Mouse (Mus musculus) common myeloid progenitor, adult 5-6 weeks (primary cell): ENCODE results near the gene Ugt1a8. TPM values are rescaled to one million over a fixed set of nuclear protein-coding genes. Genes with fewer than 3 reads are reported as not detected.
"Not testable (repeated sequence)": the region's sequence is repeated elsewhere in the genome, so short reads cannot be mapped to it uniquely, and the experiment has no call there.

ENCODE experiments used
- ATAC-seq: replicated peaks from 2 replicates; pipeline ENCODE4 v1.8.0; 2016; ENCODE audit warnings: low read depth, mild to moderate bottlenecking, moderate TSS enrichment, inconsistent platforms; ENCODE audit not compliant: poor library complexity, severe bottlenecking
- total RNA-seq: library from RNA; stranded (forward); fragments of 200-1000, 187-1606 nt; gene quantifications from 2 replicates; pipeline ENCODE4 v1.2.3, GENCODE M21; 2017

The Ugt1a8 gene
- total RNA-seq, 1 experiment from 2014 or later = not detected

DNA sequence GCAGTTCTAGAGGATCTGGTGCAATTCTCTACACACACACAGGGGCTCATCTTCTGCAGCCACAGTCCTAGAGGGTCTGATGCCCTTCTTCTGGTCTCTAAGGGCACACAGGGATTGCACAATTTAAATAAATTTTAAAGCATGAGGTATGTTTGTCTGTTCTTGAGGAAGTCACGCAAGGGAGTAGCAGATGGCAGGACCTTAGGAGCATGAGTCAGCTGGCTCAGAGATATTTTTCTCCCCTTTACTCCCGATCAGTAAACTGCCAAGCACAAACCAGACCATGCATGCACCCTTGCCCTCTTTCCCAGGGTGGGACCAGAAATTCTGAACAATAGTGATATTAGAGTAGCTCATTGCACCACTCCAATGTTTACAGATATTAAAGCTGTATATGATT is 70.8 kb downstream of the Ugt1a8 start:
- ATAC-seq = 0 out of 2 replicates have a peak, but pooled peaks have one; percentile 58

- no peak for ATAC-seq
Observed at GRCm38 (mm10) chr1:88165711-88166110, 78.1 kb downstream of the Ugt1a8 start, which contains the start of gene Ugt1a5. Ugt1a5 (plus strand) TSS chr1:88166012.

DNA sequence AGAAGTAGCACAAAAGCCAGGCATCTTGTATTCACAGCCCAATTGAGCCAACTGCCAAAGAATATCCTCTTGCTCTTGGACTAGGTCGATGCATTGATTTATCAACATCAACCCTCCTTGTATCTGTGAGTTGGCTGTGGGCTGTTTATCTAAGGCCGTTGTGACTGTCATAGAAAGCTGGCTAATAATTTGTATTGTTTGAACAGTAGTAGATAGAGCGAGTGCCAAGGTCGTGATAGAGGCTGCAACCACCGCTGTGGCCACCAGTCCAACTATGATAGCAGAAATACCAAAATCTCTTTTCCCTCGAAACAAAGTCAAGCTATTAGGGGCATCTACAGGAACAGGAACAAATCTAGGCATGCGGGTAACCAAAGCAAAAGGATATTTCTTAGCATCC is 84.6 kb downstream of the Ugt1a8 start:
- ATAC-seq = not testable (repeated sequence)

GRCm38 (mm10) chr1:88179657-88180056 is 92.0 kb downstream of the Ugt1a8 start:
- ATAC-seq = no peak

GRCm38 (mm10) chr1:88186325-88186935 is 98.8 kb downstream of the Ugt1a8 start:
- no peak for ATAC-seq

DNA sequence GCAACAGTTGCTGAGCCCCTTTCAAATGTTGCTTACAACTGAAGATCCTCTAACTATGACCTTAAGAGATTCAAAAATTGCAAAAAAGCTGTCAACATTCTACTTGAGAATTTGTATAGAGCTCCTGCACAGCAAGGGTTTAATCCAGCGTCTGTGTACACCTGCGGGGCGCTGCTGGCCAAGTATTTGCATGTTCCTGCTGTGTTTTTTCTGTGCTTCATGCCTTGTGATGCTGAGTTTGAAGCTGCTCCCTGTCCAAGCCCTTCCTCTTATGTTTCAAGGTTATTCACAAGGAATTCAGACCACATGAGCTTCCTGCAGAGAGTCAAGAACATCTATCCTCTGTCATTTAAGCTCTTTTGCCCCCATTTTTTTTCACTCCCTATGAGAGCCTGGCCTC is 104.5 kb downstream of the Ugt1a8 start:
- no peak for ATAC-seq

DNA sequence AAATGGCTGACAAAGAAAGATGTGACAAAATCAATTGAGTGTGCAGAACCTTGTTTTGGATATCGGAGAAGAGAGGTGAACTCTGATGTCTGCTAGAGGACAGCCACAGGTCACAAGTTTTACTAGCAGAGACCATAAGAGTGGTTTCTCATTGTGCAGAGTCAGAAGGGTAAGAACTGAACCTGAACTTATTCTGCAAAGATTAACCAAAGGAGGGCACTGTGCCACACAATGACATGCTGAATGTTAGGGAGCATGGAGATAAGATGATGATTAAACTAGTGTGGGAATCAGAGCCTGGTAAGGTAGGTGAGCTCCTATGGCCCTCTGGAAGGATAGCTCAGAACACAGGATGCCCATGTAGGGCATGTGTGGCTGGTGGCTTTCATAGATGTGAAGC is 108.1 kb downstream of the Ugt1a8 start:
- ATAC-seq = no peak

DNA sequence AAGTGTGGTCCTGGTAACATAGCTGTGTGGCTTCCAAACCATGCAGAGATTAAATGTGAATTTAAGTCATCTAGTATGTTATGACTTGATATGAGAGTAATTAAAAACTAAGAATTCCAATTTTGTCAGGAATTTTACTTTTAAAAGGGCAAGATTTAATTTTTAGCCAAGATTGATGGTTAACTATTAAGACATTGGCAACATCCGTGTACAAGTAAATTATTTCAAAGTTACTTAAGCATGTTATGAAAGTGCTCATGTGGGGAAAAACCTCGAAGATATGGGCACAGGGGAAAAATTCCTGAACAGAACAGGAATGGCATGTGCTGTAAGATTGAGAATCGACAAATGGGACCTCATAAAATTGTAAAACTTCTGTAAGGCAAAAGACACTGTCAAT is 109.8 kb downstream of the Ugt1a8 start:
- no peak for ATAC-seq

DNA sequence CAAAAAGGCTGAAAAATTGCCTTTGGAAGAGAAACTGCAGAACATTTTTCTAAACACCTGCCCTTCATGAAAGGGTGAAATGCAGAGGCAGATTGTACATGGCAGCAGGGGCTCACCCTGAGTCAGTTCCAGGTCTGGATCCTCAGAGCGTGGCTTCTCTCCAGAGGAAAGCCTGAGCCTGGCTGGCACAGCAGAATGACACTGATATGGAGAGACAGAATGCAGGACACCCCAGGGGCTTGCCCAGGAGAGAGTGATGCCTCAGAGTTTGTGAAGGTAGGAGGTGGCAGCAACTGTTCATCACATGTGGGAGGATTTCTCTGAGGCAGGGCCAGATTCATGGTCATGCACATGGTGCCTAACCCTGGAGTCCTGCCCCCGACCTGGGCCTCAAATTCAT is 112.4 kb downstream of the Ugt1a8 start:
- no peak for ATAC-seq

GRCm38 (mm10) chr1:88200456-88200855 is 112.8 kb downstream of the Ugt1a8 start, which contains the start of gene Ugt1a2:
Ugt1a2 (plus strand) TSS chr1:88200601.
- ATAC-seq = no peak

DNA sequence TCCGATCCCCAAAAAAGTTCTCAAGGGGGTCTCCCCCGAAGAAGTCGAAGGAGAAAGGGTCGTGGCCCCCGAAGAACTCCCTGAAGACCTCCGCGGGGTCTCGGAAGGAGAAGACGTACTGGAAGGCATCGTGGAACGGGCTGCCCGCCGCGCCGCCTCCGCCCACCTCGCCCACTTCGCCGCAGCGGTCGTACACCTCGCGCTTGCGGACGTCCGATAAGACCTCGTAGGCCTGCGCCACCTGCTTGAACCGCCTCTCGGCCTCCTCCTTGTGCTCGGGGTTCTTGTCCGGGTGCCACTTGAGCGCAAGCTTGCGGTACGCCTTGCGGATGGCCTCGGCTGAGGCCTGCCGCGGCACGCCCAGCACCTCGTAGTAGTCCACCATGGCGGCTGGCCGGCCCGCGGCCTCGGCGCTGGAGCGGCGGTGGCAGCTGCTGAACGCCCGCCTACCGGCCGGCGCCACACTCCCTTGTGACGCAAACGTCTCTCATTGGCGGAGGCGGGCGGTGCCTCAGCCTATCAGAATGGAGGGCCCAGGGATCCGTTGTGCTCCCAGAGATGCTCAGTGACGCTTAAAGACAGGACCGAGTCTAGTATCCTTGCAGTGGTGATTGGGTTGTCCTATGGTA is 117.8 kb downstream of the Ugt1a8 start, which contains the start of gene Dnajb3:
Gene Dnajb3 (minus strand): TSS at position 489 of the 629 bp plus-strand sequence.
- ATAC-seq = peak; percentile 84

- ATAC-seq = peak; percentile 52; the same call in 1 of the 2 replicates
Observed at GRCm38 (mm10) chr1:88206843-88207479, 119.3 kb downstream of the Ugt1a8 start.

DNA sequence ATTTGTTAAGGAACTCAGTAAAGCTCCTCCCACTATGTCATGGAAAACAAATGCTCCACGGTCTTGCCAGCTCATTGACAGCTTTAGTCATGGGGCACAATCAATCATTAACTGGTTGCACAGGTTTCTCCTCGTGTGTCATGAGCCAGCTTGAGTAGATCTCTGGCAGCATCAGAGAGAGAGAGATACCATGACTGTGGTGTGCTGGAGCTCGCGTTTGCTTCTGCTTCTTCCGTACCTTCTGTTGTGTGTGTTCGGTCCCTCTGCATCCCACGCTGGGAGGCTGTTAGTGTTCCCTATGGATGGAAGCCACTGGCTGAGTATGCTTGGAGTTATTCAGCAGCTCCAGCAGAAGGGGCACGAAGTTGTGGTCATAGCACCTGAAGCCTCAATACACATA is 124.2 kb downstream of the Ugt1a8 start, which contains the start of gene Ugt1a1:
Gene Ugt1a1 (plus strand): TSS at position 148 of the 400 bp plus-strand sequence.
- ATAC-seq = no peak

DNA sequence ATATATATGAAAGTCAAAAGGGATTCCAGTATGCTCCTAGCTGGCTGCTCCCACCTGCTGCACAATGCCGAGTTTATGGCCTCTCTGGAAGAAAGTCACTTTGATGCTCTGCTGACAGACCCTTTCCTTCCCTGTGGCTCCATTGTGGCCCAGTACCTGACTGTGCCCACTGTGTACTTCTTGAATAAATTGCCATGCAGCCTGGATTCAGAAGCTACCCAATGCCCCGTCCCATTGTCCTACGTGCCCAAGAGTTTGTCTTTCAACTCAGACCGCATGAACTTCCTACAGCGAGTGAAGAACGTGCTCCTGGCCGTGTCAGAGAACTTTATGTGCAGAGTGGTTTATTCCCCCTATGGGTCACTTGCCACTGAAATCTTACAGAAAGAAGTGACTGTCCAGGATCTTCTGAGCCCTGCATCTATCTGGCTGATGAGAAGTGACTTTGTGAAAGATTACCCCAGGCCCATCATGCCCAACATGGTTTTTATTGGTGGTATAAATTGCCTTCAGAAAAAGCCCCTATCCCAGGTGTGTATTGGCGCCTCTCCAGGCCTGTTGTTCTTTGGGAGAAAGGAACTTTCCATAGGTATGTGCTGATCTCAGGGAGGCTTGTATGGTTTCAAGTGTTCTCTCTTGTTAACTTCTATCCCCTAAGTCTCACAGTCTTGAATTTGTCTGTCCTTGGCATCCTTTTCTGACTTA is 124.9 kb downstream of the Ugt1a8 start:
- ATAC-seq = no peak

GRCm38 (mm10) chr1:88213061-88213460 is 125.4 kb downstream of the Ugt1a8 start:
- ATAC-seq = no peak

- ATAC-seq = no peak
Observed at GRCm38 (mm10) chr1:88213766-88214461, 126.3 kb downstream of the Ugt1a8 start.

- no peak for ATAC-seq
Observed at GRCm38 (mm10) chr1:88214462-88214952, 126.9 kb downstream of the Ugt1a8 start.

GRCm38 (mm10) chr1:88215466-88216380 is 128.1 kb downstream of the Ugt1a8 start:
- no peak for ATAC-seq

- ATAC-seq = no peak
Observed at GRCm38 (mm10) chr1:88216551-88216950, 128.9 kb downstream of the Ugt1a8 start.
